Mouse (Mus musculus) limb, embryonic 11.5 days (tissue): Measurements from ENCODE around the gene Sdhb. TPM values are rescaled to one million over a fixed set of nuclear protein-coding genes. Genes with fewer than 3 reads are reported as not detected.

Source experiments
- ATAC-seq: fragments of 200-750 bp; cut with Nextera tagmentation; 2 replicates; pipeline ENCODE4 v1.8.0; 2017; ENCODE audit warnings: low read depth; ENCODE audit not compliant: insufficient number of reproducible peaks, low FRiP score, low TSS enrichment
- DNase-seq: peaks from one replicate; pipeline ENCODE4 v3.0.0-alpha.2; 2015; ENCODE audit warnings: low spot score
- H3K27ac ChIP-seq: fragments of 300-500 bp; sonication (generic); replicated peaks from 2 replicates; pipeline ENCODE4 v1.5.1; 2014; ENCODE audit warnings: low read depth, mild to moderate bottlenecking, low read length
- H3K27me3 ChIP-seq: fragments of 300-500 bp; sonication (generic); 2 replicates; pipeline ENCODE4 v1.6.1; 2014; ENCODE audit warnings: mild to moderate bottlenecking, low read length, mixed read lengths; ENCODE audit not compliant: control insufficient read depth, insufficient read depth
- H3K36me3 ChIP-seq: fragments of 300-500 bp; sonication (generic); 2 replicates; pipeline ENCODE4 v1.6.1; 2014; ENCODE audit warnings: mild to moderate bottlenecking, low read length, moderate library complexity, mixed read lengths; ENCODE audit not compliant: control insufficient read depth, insufficient read depth
- H3K4me1 ChIP-seq: fragments of 300-500 bp; sonication (generic); 2 replicates; pipeline ENCODE4 v1.6.1; 2014; ENCODE audit warnings: low read length, mixed read lengths; ENCODE audit not compliant: control insufficient read depth, insufficient read depth
- H3K4me2 ChIP-seq: fragments of 300-500 bp; sonication (generic); 2 replicates; pipeline ENCODE4 v1.6.1; 2014; ENCODE audit warnings: low read depth, mild to moderate bottlenecking, moderate library complexity; ENCODE audit not compliant: severe bottlenecking
- H3K4me3 ChIP-seq: fragments of 300-500 bp; sonication (generic); 2 replicates; pipeline ENCODE4 v1.5.1; 2014; ENCODE audit warnings: low read depth, low read length
- H3K9ac ChIP-seq: fragments of 300-500 bp; sonication (generic); 2 replicates; pipeline ENCODE4 v1.6.1; 2014; ENCODE audit warnings: mild to moderate bottlenecking, low read length
- H3K9me3 ChIP-seq: fragments of 300-500 bp; sonication (generic); 2 replicates; pipeline ENCODE4 v1.6.1; 2016; ENCODE audit warnings: low read length; ENCODE audit not compliant: control insufficient read depth
- whole genome bisulfite sequencing: fragments of 180-500 bp; shearing (Covaris S2); extraction: QIAGEN DNeasy Blood & Tissue Kit; methylation state at CpG from one replicate; pipeline ENCODE4 v1.1.7; 2014; 5-methylcytosine and 5-hydroxymethylcytosine counted together
- polyA plus RNA-seq: library from polyadenylated mRNA; unstranded; fragments of >200 nt; fragmentation: Nextera tagmentation; extraction: Ambion mirVana; gene quantifications from 2 replicates; pipeline ENCODE4 v1.2.1, GENCODE M21; 2014

The Sdhb gene
- polyA plus RNA-seq, 1 experiment from 2014 or later = 421 TPM

- Histone ChIP-seq H3K4me1 (peaks cover 14% of the 10 kb centered on the region), H3K27me3 (no peaks in the 10 kb centered on the region), H3K9ac (no peak overlapping the region), H3K4me2 (no peak overlapping the region), H3K36me3 (peaks cover 23% of the 10 kb centered on the region; the same call in 1 of the 2 replicates), H3K27ac (no peak overlapping the region), H3K4me3 (no peak overlapping the region), H3K9me3 (no peaks in the 10 kb centered on the region)
- ATAC-seq (no peak), DNase-seq (no peak)
- WGBS = 90% methylated on average over 11 of the region's 11 CpGs
Observed at GRCm38 (mm10) chr4:141014856-141015255, 53.9 kb downstream of the Sdhb start.

GRCm38 (mm10) chr4:141015356-141015755 lies 54.4 kb downstream of the Sdhb start:
- Histone ChIP-seq H3K9me3 (no peaks in the 10 kb centered on the region), H3K27ac (no peak overlapping the region), H3K9ac (no peak overlapping the region), H3K4me2 (no peak overlapping the region), H3K4me3 (no peak overlapping the region), H3K36me3 (peaks cover 23% of the 10 kb centered on the region; the same call in 1 of the 2 replicates), H3K27me3 (no peaks in the 10 kb centered on the region), H3K4me1 (peaks cover 16% of the 10 kb centered on the region)
- DNase-seq = no peak
- ATAC-seq = no peak
- 77% methylated on average over 7 of the region's 7 CpGs for WGBS

GRCm38 (mm10) chr4:141016311-141016710 lies 55.3 kb downstream of the Sdhb start:
- Histone ChIP-seq H3K9me3 (no peaks in the 10 kb centered on the region), H3K4me3 (no peak overlapping the region), H3K4me1 (peaks cover 26% of the 10 kb centered on the region), H3K9ac (no peak overlapping the region), H3K4me2 (no peak overlapping the region), H3K27me3 (no peaks in the 10 kb centered on the region), H3K36me3 (peaks cover 23% of the 10 kb centered on the region; the same call in 1 of the 2 replicates), H3K27ac (0 out of 2 replicates have a peak overlapping the region, but pooled peaks have one; percentile 52)
- DNase-seq (no peak), ATAC-seq (no peak)
- 83% methylated on average over 9 of the region's 9 CpGs for WGBS

GRCm38 (mm10) chr4:141017657-141018436 lies 56.8 kb downstream of the Sdhb start:
- 84% methylated on average over 29 of the region's 29 CpGs for WGBS
- Histone ChIP-seq H3K27me3 (no peaks in the 10 kb centered on the region), H3K4me3 (no peak overlapping the region), H3K9ac (no peak overlapping the region), H3K27ac (no peak overlapping the region), H3K9me3 (no peaks in the 10 kb centered on the region), H3K4me1 (peaks cover 21% of the 10 kb centered on the region), H3K4me2 (no peak overlapping the region), H3K36me3 (peaks cover 20% of the 10 kb centered on the region; the same call in 1 of the 2 replicates)
- no peak for ATAC-seq
- no peak for DNase-seq

- no peak overlapping the region for H3K4me3 ChIP-seq
- H3K9ac ChIP-seq = peak overlapping the region; percentile 55; the same call in 1 of the 2 replicates
- no peak for DNase-seq
- no peaks in the 10 kb centered on the region for H3K27me3 ChIP-seq
- WGBS = 80% methylated on average over 17 of the region's 17 CpGs
- H3K9me3 ChIP-seq = no peaks in the 10 kb centered on the region
- peaks cover 21% of the 10 kb centered on the region for H3K4me1 ChIP-seq
- peaks cover 5% of the 10 kb centered on the region; the same call in 1 of the 2 replicates for H3K36me3 ChIP-seq
- H3K4me2 ChIP-seq = no peak overlapping the region
- ATAC-seq = no peak
- H3K27ac ChIP-seq = peak overlapping the region; percentile 89
Observed at GRCm38 (mm10) chr4:141020220-141020619, 59.2 kb downstream of the Sdhb start.

GRCm38 (mm10) chr4:141020811-141021613 lies 60.0 kb downstream of the Sdhb start:
- H3K36me3 ChIP-seq = no peaks in the 10 kb centered on the region; the same call in 1 of the 2 replicates
- H3K4me3 ChIP-seq = no peak overlapping the region
- ATAC-seq (0 out of 2 replicates have a peak, but pooled peaks have one; percentile 37), DNase-seq (peak; percentile 71)
- H3K4me2 ChIP-seq = 0 out of 2 replicates have a peak overlapping the region, but pooled peaks have one; percentile 7
- H3K27ac ChIP-seq = peak overlapping the region; percentile 89
- H3K27me3 ChIP-seq = no peaks in the 10 kb centered on the region
- WGBS = 23% methylated on average over 14 of the region's 14 CpGs
- peaks cover 21% of the 10 kb centered on the region for H3K4me1 ChIP-seq
- H3K9me3 ChIP-seq = no peaks in the 10 kb centered on the region
- peak overlapping the region; percentile 55 for H3K9ac ChIP-seq

GRCm38 (mm10) chr4:141021614-141021929 lies 60.6 kb downstream of the Sdhb start:
- no peak for ATAC-seq
- WGBS = 72% methylated on average over 11 of the region's 11 CpGs
- Histone ChIP-seq H3K36me3 (no peaks in the 10 kb centered on the region; the same call in 1 of the 2 replicates), H3K4me3 (no peak overlapping the region), H3K27ac (peak overlapping the region; percentile 89), H3K9me3 (no peaks in the 10 kb centered on the region), H3K4me2 (no peak overlapping the region), H3K27me3 (no peaks in the 10 kb centered on the region), H3K9ac (peak overlapping the region; percentile 55), H3K4me1 (peaks cover 21% of the 10 kb centered on the region)
- DNase-seq = peak; percentile 46

- WGBS = 81% methylated on average over 9 of the region's 9 CpGs
- DNase-seq (no peak), ATAC-seq (no peak)
- Histone ChIP-seq H3K27ac (no peak overlapping the region), H3K27me3 (no peaks in the 10 kb centered on the region), H3K9me3 (no peaks in the 10 kb centered on the region), H3K4me3 (no peak overlapping the region), H3K4me2 (no peak overlapping the region), H3K36me3 (no peaks in the 10 kb centered on the region; the same call in 1 of the 2 replicates), H3K9ac (no peak overlapping the region), H3K4me1 (peaks cover 21% of the 10 kb centered on the region)
Observed at GRCm38 (mm10) chr4:141024052-141024451, 63.0 kb downstream of the Sdhb start.
